Mouse (Mus musculus) limb, embryonic 14.5 days (tissue): ENCODE data around the gene Ppp1r3e. TPM values are rescaled to one million over a fixed set of nuclear protein-coding genes. Genes with fewer than 3 reads are reported as not detected.

ENCODE experiments used
- ATAC-seq: fragments of 200-750 bp; cut with Nextera tagmentation; 2 replicates; pipeline ENCODE4 v1.8.0; 2017; ENCODE audit warnings: low read depth, moderate number of reproducible peaks, moderate TSS enrichment; ENCODE audit not compliant: low FRiP score
- DNase-seq: peaks from one replicate; pipeline ENCODE4 v3.0.0-alpha.2; 2015; ENCODE audit warnings: low spot score
- H3K27ac ChIP-seq: fragments of 300-500 bp; sonication (generic); replicated peaks from 2 replicates; pipeline ENCODE4 v1.5.1; 2014; ENCODE audit warnings: low read depth, mild to moderate bottlenecking, low read length, moderate library complexity, mixed read lengths
- H3K27me3 ChIP-seq: fragments of 300-500 bp; sonication (generic); 2 replicates; pipeline ENCODE4 v1.6.1; 2014; ENCODE audit warnings: low read length, mixed read lengths; ENCODE audit not compliant: control insufficient read depth, insufficient read depth
- H3K36me3 ChIP-seq: fragments of 300-500 bp; sonication (generic); 2 replicates; pipeline ENCODE4 v1.6.1; 2014; ENCODE audit warnings: mild to moderate bottlenecking, low read length, moderate library complexity, mixed read lengths; ENCODE audit not compliant: control insufficient read depth, insufficient read depth
- H3K4me1 ChIP-seq: fragments of 300-500 bp; sonication (generic); 2 replicates; pipeline ENCODE4 v1.6.1; 2014; ENCODE audit warnings: antibody characterized with exemption, low read length, mixed read lengths; ENCODE audit not compliant: control insufficient read depth, insufficient read depth
- H3K4me2 ChIP-seq: fragments of 300-500 bp; sonication (generic); replicated peaks from 2 replicates; pipeline ENCODE4 v1.6.1; 2014; ENCODE audit warnings: low read depth, mild to moderate bottlenecking, low read length, moderate library complexity; ENCODE audit not compliant: severe bottlenecking
- H3K4me3 ChIP-seq: fragments of 300-500 bp; sonication (generic); replicated peaks from 2 replicates; pipeline ENCODE4 v1.5.1; 2014; ENCODE audit warnings: low read length
- H3K9ac ChIP-seq: fragments of 300-500 bp; sonication (generic); 2 replicates; pipeline ENCODE4 v1.6.1; 2014; ENCODE audit warnings: mild to moderate bottlenecking, low read depth, low read length, moderate library complexity; ENCODE audit not compliant: severe bottlenecking
- H3K9me3 ChIP-seq: fragments of 300-500 bp; sonication (generic); 2 replicates; pipeline ENCODE4 v1.6.1; 2016; ENCODE audit warnings: low read length; ENCODE audit not compliant: control insufficient read depth
- POLR2A ChIP-seq: fragments of 200-500 bp; IDR thresholded peaks from 2 replicates; pipeline ENCODE4 v1.8.0; 2012; ENCODE audit warnings: inconsistent platforms, mild to moderate bottlenecking, moderate library complexity, borderline replicate concordance; ENCODE audit not compliant: insufficient read depth, insufficient read length; ENCODE audit errors: extremely low read depth
- WGBS: fragments of 180-500 bp; shearing (Covaris S2); extraction: QIAGEN DNeasy Blood & Tissue Kit; methylation state at CpG from one replicate; pipeline ENCODE4 v1.1.7; 2014; 5-methylcytosine and 5-hydroxymethylcytosine counted together
- polyA plus RNA-seq, 2 experiments: library from polyadenylated mRNA; depleted of rRNA in 1 of 2; stranded (reverse) in 1 of 2; unstranded in 1 of 2; fragments of >200 nt; fragmentation: Nextera tagmentation in 1 of 2; extraction: Ambion mirVana in 1 of 2; gene quantifications; 2 replicates each; pipeline versions ENCODE4 v1.2.1 to v1.2.3; 2012 to 2014

Gene Ppp1r3e
- polyA plus RNA-seq, 2 experiments = 1.4 to 8.0 TPM

DNA sequence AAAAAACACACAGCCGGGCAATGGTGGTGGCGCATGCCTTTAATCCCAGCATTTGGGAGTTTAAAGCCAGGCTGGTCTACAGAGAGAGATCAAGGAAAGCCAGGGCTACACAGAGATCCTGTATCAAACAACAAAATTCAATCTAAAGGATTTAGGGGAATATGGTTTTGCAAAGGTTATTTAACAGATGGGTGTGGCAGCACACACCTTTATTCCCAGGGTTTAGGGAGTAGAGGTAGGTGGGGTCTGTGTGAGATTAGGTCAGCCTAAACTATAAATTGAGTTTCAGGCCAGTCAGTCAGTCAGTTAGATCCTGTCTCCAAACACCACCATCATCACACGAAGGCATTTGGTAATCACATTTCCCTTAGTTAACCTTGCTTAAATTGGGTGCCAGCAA lies 14.8 kb upstream of the Ppp1r3e start, which contains the start of gene Pabpn1:
Pabpn1 (plus strand) TSS at position 301 of the 400 bp plus-strand sequence.
- Histone ChIP-seq H3K4me2 (peak within 1 kb of the TSS; percentile 56), H3K9ac (peak within 1 kb of the TSS; percentile 38; the same call in 1 of the 2 replicates), H3K4me3 (peak within 1 kb of the TSS; percentile 98), H3K4me1 (peaks cover 5% of the 10 kb centered on the region), H3K36me3 (peaks cover 21% of the 10 kb centered on the region), H3K27me3 (no peaks in the 10 kb centered on the region), H3K9me3 (no peaks in the 10 kb centered on the region), H3K27ac (peak within 1 kb of the TSS; percentile 75)
- DNase-seq (no peak), ATAC-seq (no peak)
- TF ChIP-seq POLR2A = no peak
- 93% methylated on average over 3 of the region's 3 CpGs for whole genome bisulfite sequencing

DNA sequence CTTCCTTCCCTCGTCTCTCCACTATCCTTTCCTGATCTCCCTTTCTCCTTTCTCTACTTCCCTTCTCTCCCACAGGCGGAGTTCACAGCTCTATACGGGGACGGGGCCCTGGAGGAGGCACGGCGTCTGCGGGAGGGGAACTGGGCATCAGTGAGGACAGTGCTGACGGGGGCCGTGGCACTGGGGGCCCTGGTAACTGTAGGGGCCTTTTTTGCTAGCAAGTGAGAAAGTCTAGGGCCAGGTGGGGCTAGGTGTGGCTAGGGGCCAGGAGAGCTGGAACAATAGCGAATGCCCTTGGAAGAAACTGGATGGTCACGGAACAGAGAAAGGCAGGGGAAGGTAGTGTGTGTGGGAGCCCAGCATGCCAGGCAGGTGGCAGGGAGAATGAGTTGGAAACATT lies 8.0 kb upstream of the Ppp1r3e start:
- 92% methylated on average over 11 of the region's 11 CpGs for WGBS
- Histone ChIP-seq H3K4me2 (no peak overlapping the region), H3K9ac (no peak overlapping the region), H3K36me3 (peaks cover 23% of the 10 kb centered on the region), H3K4me1 (peaks cover 11% of the 10 kb centered on the region), H3K9me3 (no peaks in the 10 kb centered on the region), H3K27ac (no peak overlapping the region), H3K4me3 (no peak overlapping the region), H3K27me3 (no peaks in the 10 kb centered on the region)
- TF ChIP-seq POLR2A = no peak
- ATAC-seq (no peak), DNase-seq (no peak)

DNA sequence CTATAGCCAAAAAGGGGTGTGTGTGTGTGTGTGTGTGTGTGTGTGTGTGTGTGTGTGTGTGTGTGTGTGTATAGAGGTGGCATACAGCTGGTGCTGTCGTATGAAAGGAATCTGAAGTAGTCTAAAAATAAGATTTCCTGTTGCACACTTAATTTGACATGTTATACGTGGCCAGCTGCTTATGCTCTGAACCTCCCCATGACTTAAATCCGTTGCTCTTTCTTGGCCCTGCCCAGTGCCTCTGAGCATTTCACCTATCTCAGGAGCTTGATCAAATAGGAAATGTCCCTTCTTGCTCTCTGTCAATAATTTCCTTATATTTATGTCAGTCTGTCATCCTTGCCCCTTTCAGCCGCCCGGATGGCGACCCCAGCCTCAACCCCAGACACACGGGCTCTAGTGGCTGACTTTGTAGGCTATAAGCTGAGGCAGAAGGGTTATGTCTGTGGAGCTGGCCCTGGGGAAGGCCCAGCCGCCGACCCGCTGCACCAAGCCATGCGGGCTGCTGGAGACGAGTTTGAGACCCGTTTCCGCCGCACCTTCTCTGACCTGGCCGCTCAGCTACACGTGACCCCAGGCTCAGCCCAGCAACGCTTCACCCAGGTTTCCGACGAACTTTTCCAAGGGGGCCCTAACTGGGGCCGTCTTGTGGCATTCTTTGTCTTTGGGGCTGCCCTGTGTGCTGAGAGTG lies 6.8 kb upstream of the Ppp1r3e start:
- Histone ChIP-seq H3K9me3 (no peaks in the 10 kb centered on the region), H3K27me3 (no peaks in the 10 kb centered on the region), H3K4me2 (peak overlapping the region; percentile 89), H3K4me1 (peaks cover 11% of the 10 kb centered on the region), H3K9ac (peak overlapping the region; percentile 78), H3K27ac (peak overlapping the region; percentile 90), H3K4me3 (peak overlapping the region; percentile 70), H3K36me3 (peaks cover 23% of the 10 kb centered on the region)
- TF ChIP-seq POLR2A = no peak
- ATAC-seq (peak; percentile 25), DNase-seq (no peak)
- 27% methylated on average over 21 of the region's 21 CpGs for WGBS

DNA sequence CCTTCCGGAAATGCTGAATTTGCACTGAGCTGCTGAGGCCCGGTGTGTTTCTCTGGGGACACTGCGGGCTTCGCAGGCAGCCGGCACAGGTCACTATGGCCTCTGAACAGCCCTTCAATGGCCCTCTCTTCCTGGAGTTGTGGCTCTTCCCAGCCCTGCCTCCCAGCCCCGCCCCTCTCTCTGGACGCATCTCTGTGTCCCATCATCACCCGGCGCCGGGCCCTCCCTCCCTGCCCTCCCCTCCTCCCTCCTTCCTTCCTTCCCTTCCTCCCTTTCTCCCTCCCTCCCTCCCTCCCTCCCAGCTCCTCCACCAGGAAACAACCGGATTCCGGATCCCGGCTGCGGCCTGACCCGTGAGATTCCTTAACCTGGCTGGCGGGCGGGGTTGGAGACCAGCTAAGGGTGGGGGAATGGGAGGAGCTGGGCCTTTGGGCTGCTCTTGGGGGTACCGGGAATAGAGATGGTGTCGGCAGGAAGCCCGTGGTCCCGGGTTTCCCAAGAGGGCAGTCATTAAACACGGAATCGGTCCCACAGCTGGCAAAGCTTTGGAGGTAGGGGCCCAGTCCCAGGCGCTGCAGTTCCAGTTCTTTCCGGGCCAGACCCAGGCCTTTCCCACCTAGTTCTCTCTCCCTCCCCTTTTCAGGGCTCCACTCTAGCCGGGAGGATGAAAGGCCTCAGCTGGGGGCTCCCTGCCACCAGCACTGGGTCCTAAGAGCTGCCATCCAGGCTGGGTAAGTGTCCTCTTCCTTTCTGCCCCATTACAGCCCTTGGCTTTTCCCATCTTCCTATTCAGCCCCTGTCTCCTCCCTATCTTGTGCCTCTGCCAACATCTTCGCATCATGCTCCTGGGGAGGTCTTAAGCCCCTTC lies 6.0 kb upstream of the Ppp1r3e start, which contains the start of the genes Bcl2l2 and Gm20521:
Bcl2l2 (plus strand) TSS at position 224 of the 868 bp plus-strand sequence.
Gm20521 (plus strand) TSS at position 288 of the 868 bp plus-strand sequence.
- H3K4me2 ChIP-seq = peak within 1 kb of the TSS; percentile 89
- no peaks in the 10 kb centered on the region for H3K9me3 ChIP-seq
- ATAC-seq (peak; percentile 92), DNase-seq (peak; percentile 88)
- peak; percentile 44; the same call in 1 of the 2 replicates for TF ChIP-seq POLR2A
- peaks cover 23% of the 10 kb centered on the region for H3K36me3 ChIP-seq
- H3K4me3 ChIP-seq = peak within 1 kb of the TSS; percentile 70
- peak within 1 kb of the TSS; percentile 90 for H3K27ac ChIP-seq
- WGBS = under 1% methylated on average over 26 of the region's 27 CpGs
- H3K27me3 ChIP-seq = peaks cover 5% of the 10 kb centered on the region; the same call in 1 of the 2 replicates
- peak within 1 kb of the TSS; percentile 78 for H3K9ac ChIP-seq
- H3K4me1 ChIP-seq = peaks cover 11% of the 10 kb centered on the region

DNA sequence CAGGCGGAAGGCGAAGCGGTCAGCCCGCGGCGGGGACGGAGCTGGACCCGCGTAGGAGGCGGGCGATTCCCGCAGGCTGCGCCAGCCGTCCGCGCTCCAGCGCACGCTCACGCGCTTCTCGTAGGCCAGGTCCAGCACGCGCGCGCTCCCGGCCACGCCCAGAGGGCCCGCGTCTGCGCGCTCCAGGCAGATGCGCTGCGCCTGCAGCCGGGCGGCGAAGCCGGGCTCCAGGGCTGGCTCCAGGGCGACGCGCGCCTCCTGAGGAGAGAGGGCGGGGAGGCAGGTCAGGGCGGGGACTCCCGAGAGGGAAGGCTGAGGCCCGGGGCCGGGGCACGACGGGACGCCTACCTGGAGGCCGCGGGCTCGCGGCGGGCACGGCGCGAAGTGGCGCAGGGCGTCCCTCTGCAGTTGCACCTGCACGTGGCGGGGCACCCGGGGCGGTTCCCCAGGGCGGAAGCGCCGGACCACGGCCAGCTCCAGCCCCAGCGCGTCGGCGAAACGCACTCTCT lies 757 bp downstream of the Ppp1r3e start:
- peak; percentile 81 for DNase-seq
- Histone ChIP-seq H3K9me3 (no peaks in the 10 kb centered on the region), H3K27ac (0 out of 2 replicates have a peak overlapping the region, but pooled peaks have one; percentile 38), H3K4me1 (peaks cover 5% of the 10 kb centered on the region; the same call in 1 of the 2 replicates), H3K4me3 (peak overlapping the region; percentile 72), H3K9ac (peak overlapping the region; percentile 71), H3K4me2 (peak overlapping the region; percentile 98), H3K36me3 (no peaks in the 10 kb centered on the region), H3K27me3 (peaks cover 23% of the 10 kb centered on the region; the same call in 1 of the 2 replicates)
- 0 out of 2 replicates have a peak, but pooled peaks have one; percentile 59 for TF ChIP-seq POLR2A
- WGBS = 0% methylated on average over 27 of the region's 72 CpGs
- peak; percentile 91 for ATAC-seq
